In the genomic region with DNA sequence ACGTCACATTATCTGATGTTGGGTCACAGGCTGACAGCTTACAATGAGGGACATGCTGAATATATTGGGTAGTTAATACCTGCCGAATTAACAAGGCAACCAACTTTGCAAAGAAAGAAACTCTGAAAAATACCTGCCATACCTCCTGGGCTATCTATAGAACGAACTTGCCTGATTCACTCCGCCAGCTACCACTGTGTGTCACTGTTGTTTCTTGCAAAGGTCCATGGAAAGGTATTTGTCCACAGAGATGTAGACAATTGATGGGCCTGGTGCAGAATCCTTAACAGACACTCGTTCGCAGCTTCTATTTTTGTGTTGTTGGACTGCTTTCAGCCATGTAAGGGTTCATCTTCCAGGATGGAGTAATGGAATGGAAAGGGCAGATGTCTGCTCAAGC, we compare ENCODE assay signal across 19 mouse cellular contexts.
DNase-seq lines count a peak whose midpoint lies in the region; ATAC-seq lines count a peak whose summit lies in the region.
"Had no signal": no experiment of that assay in that cellular context is flagged by ENCODE, and none has a peak within 500 bp of the region (broad histone marks: within the 10 kb centered on the region; RNA-seq: fewer than 3 reads in every experiment).

No protein-coding gene starts in this region.

- no peak overlapping the region for H3K4me3 ChIP-seq in midbrain, embryonic 14.5 days (replicated peaks; ENCODE audit: low read depth, low read length)
- H3K4me3 ChIP-seq in midbrain, embryonic 16.5 days (ENCODE audit: low read depth, low read length), result no peak overlapping the region
- no peak overlapping the region for H3K4me3 ChIP-seq in embryonic facial prominence, embryonic 10.5 days
- H3K4me3 ChIP-seq: embryonic facial prominence, embryonic 12.5 days; limb, embryonic 12.5 days; midbrain, embryonic 10.5 days; myocyte had no signal

- no peaks in the 10 kb centered on the region for H3K9me3 ChIP-seq in midbrain, embryonic 14.5 days (ENCODE audit: control insufficient read depth, low read length)
- H3K9me3 ChIP-seq in midbrain, embryonic 16.5 days (replicated peaks; ENCODE audit: control insufficient read depth, low read length, poor library complexity, severe bottlenecking), result no peaks in the 10 kb centered on the region
- H3K9me3 ChIP-seq in embryonic facial prominence, embryonic 10.5 days, result no peaks in the 10 kb centered on the region
- H3K9me3 ChIP-seq: embryonic facial prominence, embryonic 12.5 days; limb, embryonic 12.5 days; midbrain, embryonic 10.5 days had no signal

- H3K4me2 ChIP-seq in midbrain, embryonic 14.5 days (ENCODE audit: low read length), result no peak overlapping the region
- no peak overlapping the region for H3K4me2 ChIP-seq in midbrain, embryonic 16.5 days (ENCODE audit: low read length)
- H3K4me2 ChIP-seq: embryonic facial prominence, embryonic 12.5 days; hindbrain, embryonic 14.5 days; limb, embryonic 12.5 days had no signal

- no peaks in the 10 kb centered on the region for H3K27me3 ChIP-seq in midbrain, embryonic 14.5 days (ENCODE audit: control insufficient read depth, insufficient read depth, low read length)
- H3K27me3 ChIP-seq in midbrain, embryonic 16.5 days (ENCODE audit: control insufficient read depth, insufficient read depth, low read depth, low read length), result no peaks in the 10 kb centered on the region
- no peaks in the 10 kb centered on the region for H3K27me3 ChIP-seq in embryonic facial prominence, embryonic 10.5 days (replicated peaks; ENCODE audit: low read depth, poor library complexity, severe bottlenecking)
- H3K27me3 ChIP-seq: embryonic facial prominence, embryonic 12.5 days had no signal

- no peaks in the 10 kb centered on the region for H3K4me1 ChIP-seq in midbrain, embryonic 14.5 days (ENCODE audit: control insufficient read depth, insufficient read depth, low read length)
- no peaks in the 10 kb centered on the region for H3K4me1 ChIP-seq in midbrain, embryonic 16.5 days (ENCODE audit: control insufficient read depth, insufficient read depth, low read length)
- H3K4me1 ChIP-seq in embryonic facial prominence, embryonic 10.5 days, result no peaks in the 10 kb centered on the region
- H3K4me1 ChIP-seq: embryonic facial prominence, embryonic 12.5 days; limb, embryonic 12.5 days; midbrain, embryonic 10.5 days had no signal

- H3K27ac ChIP-seq in midbrain, embryonic 14.5 days (replicated peaks; ENCODE audit: low read depth, low read length), result no peak overlapping the region
- H3K27ac ChIP-seq in midbrain, embryonic 16.5 days (ENCODE audit: low read length), result no peak overlapping the region
- no peak overlapping the region for H3K27ac ChIP-seq in embryonic facial prominence, embryonic 10.5 days (replicated peaks)
- H3K27ac ChIP-seq: embryonic facial prominence, embryonic 12.5 days; hindbrain, embryonic 14.5 days; limb, embryonic 12.5 days; liver, embryonic 14.5 days; midbrain, embryonic 10.5 days had no signal

- DNase-seq in embryo, embryonic 9.5 days (ENCODE audit: extremely low spot score), result peak; percentile 7
- no peak for DNase-seq in embryo, embryonic 11 days
- peak; percentile 11 for DNase-seq in kidney, postnatal 10 days
- DNase-seq in kidney, adult 11 months, result no peak
- DNase-seq in midbrain, embryonic 14.5 days, result peak; percentile 7
- peak; percentile 11 for DNase-seq in embryonic facial prominence, embryonic 10.5 days (ENCODE audit: low spot score)
- no peak for DNase-seq in gastrocnemius, postnatal 36 days
- DNase-seq: cerebellum, adult 9-10 months; gastrocnemius, postnatal 10 days; heart, postnatal 14 days; kidney, adult 8-10 months; lung, postnatal 10 days had no signal

- H3K36me3 ChIP-seq in midbrain, embryonic 14.5 days (ENCODE audit: control insufficient read depth, insufficient read depth, low read length), result no peaks in the 10 kb centered on the region
- H3K36me3 ChIP-seq in midbrain, embryonic 16.5 days (ENCODE audit: control insufficient read depth, insufficient read depth, low read length), result no peaks in the 10 kb centered on the region
- no peaks in the 10 kb centered on the region for H3K36me3 ChIP-seq in embryonic facial prominence, embryonic 10.5 days (replicated peaks)
- H3K36me3 ChIP-seq: embryonic facial prominence, embryonic 12.5 days; limb, embryonic 12.5 days; midbrain, embryonic 10.5 days had no signal

- intact Hi-C loops in gastrocnemius, postnatal 36 days (cut with DNase I), result no loop called here

- WGBS in midbrain, embryonic 14.5 days, result 87% methylated on average over 6 of the region's 6 CpGs
- WGBS in midbrain, embryonic 16.5 days, result 82% methylated on average over 6 of the region's 6 CpGs
- WGBS in embryonic facial prominence, embryonic 10.5 days, result 79% methylated on average over 6 of the region's 6 CpGs

- H3K9ac ChIP-seq in midbrain, embryonic 14.5 days (replicated peaks; ENCODE audit: low read length), result no peak overlapping the region
- no peak overlapping the region for H3K9ac ChIP-seq in midbrain, embryonic 16.5 days (ENCODE audit: low read depth, low read length)
- H3K9ac ChIP-seq: embryonic facial prominence, embryonic 12.5 days; hindbrain, embryonic 14.5 days; limb, embryonic 12.5 days; liver, embryonic 14.5 days had no signal

- ATAC-seq in midbrain, embryonic 14.5 days (ENCODE audit: low FRiP score, low TSS enrichment), result no peak
- ATAC-seq in midbrain, embryonic 16.5 days, result no peak; the same call in 1 of the 2 replicates

Comparison
In these comparisons a context has a peak if more than half of its experiments do, and no peak if none do; other contexts are left out.
1. DNase-seq: peak in embryo, embryonic 9.5 days (single experiment), kidney, postnatal 10 days (single experiment), midbrain, embryonic 14.5 days (single experiment) and embryonic facial prominence, embryonic 10.5 days (single experiment); none in embryo, embryonic 11 days (single experiment), kidney, adult 11 months (single experiment) and gastrocnemius, postnatal 36 days (0 of 2).